Mouse (Mus musculus): ENCODE results near the gene Tmem11. TPM values are rescaled to one million over a fixed set of nuclear protein-coding genes. Genes with fewer than 3 reads are reported as not detected.

The Tmem11 gene
- polyA plus RNA-seq (2014; fragmentation: Nextera tagmentation; extraction: Ambion mirVana), result 59.8 and 70.9 TPM in 2 replicates

- Histone ChIP-seq H3K4me1 (replicated peaks; ENCODE audit: control insufficient read depth, insufficient read depth, low read length) (peaks cover 10% of the 10 kb centered on the region; the same call in 1 of the 2 replicates), H3K9ac (ENCODE audit: low read length) (peak within 1 kb of the TSS; percentile 92), H3K36me3 (ENCODE audit: control insufficient read depth, insufficient read depth, low read length) (no peaks in the 10 kb centered on the region), H3K9me3 (ENCODE audit: control insufficient read depth, low read length) (no peaks in the 10 kb centered on the region), H3K27ac (ENCODE audit: low read depth, low read length) (peak within 1 kb of the TSS; percentile 93), H3K4me2 (ENCODE audit: low read depth, low read length, severe bottlenecking) (peak within 1 kb of the TSS; percentile 84), H3K4me3 (ENCODE audit: low read depth, low read length) (peak within 1 kb of the TSS; percentile 99), H3K27me3 (ENCODE audit: control insufficient read depth, insufficient read depth, low read length) (no peaks in the 10 kb centered on the region)
- peak; percentile 96 for DNase-seq (ENCODE audit: low spot score)
- ATAC-seq (replicated peaks; ENCODE audit: low FRiP score), result peak; percentile 99
- under 1% methylated on average over 61 of the region's 62 CpGs for WGBS
These were observed at the start of gene Tmem11 for GRCm38 (mm10) chr11:60878675-60879294. Tmem11 (minus strand) TSS chr11:60879272.

GRCm38 (mm10) chr11:60927264-60927663, 48.2 kb upstream of the Tmem11 start:
- Histone ChIP-seq H3K4me1 (replicated peaks; ENCODE audit: control insufficient read depth, insufficient read depth, low read length) (peaks cover 5% of the 10 kb centered on the region; the same call in 1 of the 2 replicates), H3K4me3 (ENCODE audit: low read depth, low read length) (no peak overlapping the region), H3K9me3 (ENCODE audit: control insufficient read depth, low read length) (no peaks in the 10 kb centered on the region), H3K4me2 (ENCODE audit: low read depth, low read length, severe bottlenecking) (peak overlapping the region; percentile 36), H3K9ac (ENCODE audit: low read length) (no peak overlapping the region), H3K27ac (ENCODE audit: low read depth, low read length) (no peak overlapping the region), H3K36me3 (ENCODE audit: control insufficient read depth, insufficient read depth, low read length) (no peaks in the 10 kb centered on the region), H3K27me3 (ENCODE audit: control insufficient read depth, insufficient read depth, low read length) (no peaks in the 10 kb centered on the region)
- ATAC-seq (replicated peaks; ENCODE audit: low FRiP score), result peak; percentile 83
- 0% methylated on average over 9 of the region's 9 CpGs for WGBS
- peak; percentile 93 for DNase-seq (ENCODE audit: low spot score)

GRCm38 (mm10) chr11:60924981-60925380, 45.9 kb upstream of the Tmem11 start:
- Histone ChIP-seq H3K4me1 (replicated peaks; ENCODE audit: control insufficient read depth, insufficient read depth, low read length) (no peaks in the 10 kb centered on the region), H3K4me3 (ENCODE audit: low read depth, low read length) (no peak overlapping the region), H3K27me3 (ENCODE audit: control insufficient read depth, insufficient read depth, low read length) (no peaks in the 10 kb centered on the region), H3K27ac (ENCODE audit: low read depth, low read length) (no peak overlapping the region), H3K36me3 (ENCODE audit: control insufficient read depth, insufficient read depth, low read length) (no peaks in the 10 kb centered on the region), H3K9me3 (ENCODE audit: control insufficient read depth, low read length) (no peaks in the 10 kb centered on the region), H3K4me2 (ENCODE audit: low read depth, low read length, severe bottlenecking) (no peak overlapping the region), H3K9ac (ENCODE audit: low read length) (no peak overlapping the region)
- ATAC-seq (replicated peaks; ENCODE audit: low FRiP score) (no peak), DNase-seq (ENCODE audit: low spot score) (no peak)
- WGBS, result 88% methylated on average over 1 of the region's 1 CpGs

- WGBS, result 47% methylated on average over 6 of the region's 6 CpGs
- Histone ChIP-seq H3K27ac (ENCODE audit: low read depth, low read length) (no peak overlapping the region), H3K36me3 (ENCODE audit: control insufficient read depth, insufficient read depth, low read length) (no peaks in the 10 kb centered on the region), H3K4me2 (ENCODE audit: low read depth, low read length, severe bottlenecking) (no peak overlapping the region), H3K9ac (ENCODE audit: low read length) (no peak overlapping the region), H3K27me3 (ENCODE audit: control insufficient read depth, insufficient read depth, low read length) (no peaks in the 10 kb centered on the region), H3K4me1 (replicated peaks; ENCODE audit: control insufficient read depth, insufficient read depth, low read length) (no peaks in the 10 kb centered on the region), H3K4me3 (ENCODE audit: low read depth, low read length) (no peak overlapping the region), H3K9me3 (ENCODE audit: control insufficient read depth, low read length) (no peaks in the 10 kb centered on the region)
- no peak for DNase-seq (ENCODE audit: low spot score)
- ATAC-seq (replicated peaks; ENCODE audit: low FRiP score), result no peak
These were observed 45.4 kb upstream of the Tmem11 start for GRCm38 (mm10) chr11:60924498-60924897.

GRCm38 (mm10) chr11:60922964-60923363, 43.9 kb upstream of the Tmem11 start:
- 69% methylated on average over 5 of the region's 5 CpGs for WGBS

GRCm38 (mm10) chr11:60922195-60922594, 43.1 kb upstream of the Tmem11 start:
- no peak overlapping the region for H3K9ac ChIP-seq (ENCODE audit: low read length)
- ATAC-seq (replicated peaks; ENCODE audit: low FRiP score), result no peak
- 94% methylated on average over 1 of the region's 1 CpGs for WGBS
- H3K36me3 ChIP-seq (ENCODE audit: control insufficient read depth, insufficient read depth, low read length), result no peaks in the 10 kb centered on the region
- no peaks in the 10 kb centered on the region for H3K4me1 ChIP-seq (replicated peaks; ENCODE audit: control insufficient read depth, insufficient read depth, low read length)
- DNase-seq (ENCODE audit: low spot score), result no peak
- no peaks in the 10 kb centered on the region for H3K27me3 ChIP-seq (ENCODE audit: control insufficient read depth, insufficient read depth, low read length)
- H3K4me3 ChIP-seq (ENCODE audit: low read depth, low read length), result no peak overlapping the region
- H3K4me2 ChIP-seq (ENCODE audit: low read depth, low read length, severe bottlenecking), result no peak overlapping the region
- no peak overlapping the region for H3K27ac ChIP-seq (ENCODE audit: low read depth, low read length)
- no peaks in the 10 kb centered on the region for H3K9me3 ChIP-seq (ENCODE audit: control insufficient read depth, low read length)

More at GRCm38 (mm10) chr11:60922964-60923363, 43.9 kb upstream of the Tmem11 start:
- Histone ChIP-seq H3K27ac (ENCODE audit: low read depth, low read length) (no peak overlapping the region), H3K4me2 (ENCODE audit: low read depth, low read length, severe bottlenecking) (no peak overlapping the region), H3K4me3 (ENCODE audit: low read depth, low read length) (no peak overlapping the region), H3K4me1 (replicated peaks; ENCODE audit: control insufficient read depth, insufficient read depth, low read length) (no peaks in the 10 kb centered on the region), H3K9ac (ENCODE audit: low read length) (no peak overlapping the region), H3K27me3 (ENCODE audit: control insufficient read depth, insufficient read depth, low read length) (no peaks in the 10 kb centered on the region), H3K9me3 (ENCODE audit: control insufficient read depth, low read length) (no peaks in the 10 kb centered on the region), H3K36me3 (ENCODE audit: control insufficient read depth, insufficient read depth, low read length) (no peaks in the 10 kb centered on the region)
- DNase-seq (ENCODE audit: low spot score) (no peak), ATAC-seq (replicated peaks; ENCODE audit: low FRiP score) (no peak)

- no peak for ATAC-seq (replicated peaks; ENCODE audit: low FRiP score)
- no peak for DNase-seq (ENCODE audit: low spot score)
- 65% methylated on average over 2 of the region's 2 CpGs for WGBS
These were observed 40.9 kb upstream of the Tmem11 start for GRCm38 (mm10) chr11:60920021-60920420.

GRCm38 (mm10) chr11:60915201-60915600, 36.1 kb upstream of the Tmem11 start:
- Histone ChIP-seq H3K27ac (ENCODE audit: low read depth, low read length) (no peak overlapping the region), H3K9ac (ENCODE audit: low read length) (no peak overlapping the region), H3K4me2 (ENCODE audit: low read depth, low read length, severe bottlenecking) (no peak overlapping the region), H3K9me3 (ENCODE audit: control insufficient read depth, low read length) (no peaks in the 10 kb centered on the region), H3K4me1 (replicated peaks; ENCODE audit: control insufficient read depth, insufficient read depth, low read length) (peaks cover 2% of the 10 kb centered on the region; the same call in 1 of the 2 replicates), H3K4me3 (ENCODE audit: low read depth, low read length) (no peak overlapping the region), H3K36me3 (ENCODE audit: control insufficient read depth, insufficient read depth, low read length) (no peaks in the 10 kb centered on the region), H3K27me3 (ENCODE audit: control insufficient read depth, insufficient read depth, low read length) (no peaks in the 10 kb centered on the region)
- 72% methylated on average over 4 of the region's 4 CpGs for WGBS
- ATAC-seq (replicated peaks; ENCODE audit: low FRiP score), result no peak
- DNase-seq (ENCODE audit: low spot score), result no peak

More at GRCm38 (mm10) chr11:60920021-60920420, 40.9 kb upstream of the Tmem11 start:
- no peaks in the 10 kb centered on the region for H3K4me1 ChIP-seq (replicated peaks; ENCODE audit: control insufficient read depth, insufficient read depth, low read length)
- no peaks in the 10 kb centered on the region for H3K9me3 ChIP-seq (ENCODE audit: control insufficient read depth, low read length)
- H3K27me3 ChIP-seq (ENCODE audit: control insufficient read depth, insufficient read depth, low read length), result no peaks in the 10 kb centered on the region
- no peak overlapping the region for H3K4me3 ChIP-seq (ENCODE audit: low read depth, low read length)
- H3K9ac ChIP-seq (ENCODE audit: low read length), result no peak overlapping the region
- H3K27ac ChIP-seq (ENCODE audit: low read depth, low read length), result no peak overlapping the region
- no peaks in the 10 kb centered on the region for H3K36me3 ChIP-seq (ENCODE audit: control insufficient read depth, insufficient read depth, low read length)
- no peak overlapping the region for H3K4me2 ChIP-seq (ENCODE audit: low read depth, low read length, severe bottlenecking)

- H3K36me3 ChIP-seq (ENCODE audit: control insufficient read depth, insufficient read depth, low read length), result no peaks in the 10 kb centered on the region
- peaks cover 2% of the 10 kb centered on the region; the same call in 1 of the 2 replicates for H3K4me1 ChIP-seq (replicated peaks; ENCODE audit: control insufficient read depth, insufficient read depth, low read length)
- H3K9ac ChIP-seq (ENCODE audit: low read length), result peak within 1 kb of the TSS; percentile 86
- ATAC-seq (replicated peaks; ENCODE audit: low FRiP score) (no peak), DNase-seq (ENCODE audit: low spot score) (no peak)
- peak within 1 kb of the TSS; percentile 95 for H3K4me3 ChIP-seq (ENCODE audit: low read depth, low read length)
- WGBS, result 46% methylated on average over 7 of the region's 7 CpGs
- no peaks in the 10 kb centered on the region for H3K9me3 ChIP-seq (ENCODE audit: control insufficient read depth, low read length)
- peak within 1 kb of the TSS; percentile 86 for H3K4me2 ChIP-seq (ENCODE audit: low read depth, low read length, severe bottlenecking)
- H3K27ac ChIP-seq (ENCODE audit: low read depth, low read length), result peak within 1 kb of the TSS; percentile 68
- no peaks in the 10 kb centered on the region for H3K27me3 ChIP-seq (ENCODE audit: control insufficient read depth, insufficient read depth, low read length)
These were observed 35.4 kb upstream of the Tmem11 start, which contains the start of gene Natd1 for GRCm38 (mm10) chr11:60914491-60914890. Natd1 (minus strand) TSS chr11:60914750.

Measured in forebrain, embryonic 11.5 days (tissue).